Mouse (Mus musculus): Measurements from ENCODE around the gene Sorcs3. TPM values are rescaled to one million over a fixed set of nuclear protein-coding genes. Genes with fewer than 3 reads are reported as not detected.

Gene Sorcs3
- polyA plus RNA-seq, 1 experiment, result not detected

DNA sequence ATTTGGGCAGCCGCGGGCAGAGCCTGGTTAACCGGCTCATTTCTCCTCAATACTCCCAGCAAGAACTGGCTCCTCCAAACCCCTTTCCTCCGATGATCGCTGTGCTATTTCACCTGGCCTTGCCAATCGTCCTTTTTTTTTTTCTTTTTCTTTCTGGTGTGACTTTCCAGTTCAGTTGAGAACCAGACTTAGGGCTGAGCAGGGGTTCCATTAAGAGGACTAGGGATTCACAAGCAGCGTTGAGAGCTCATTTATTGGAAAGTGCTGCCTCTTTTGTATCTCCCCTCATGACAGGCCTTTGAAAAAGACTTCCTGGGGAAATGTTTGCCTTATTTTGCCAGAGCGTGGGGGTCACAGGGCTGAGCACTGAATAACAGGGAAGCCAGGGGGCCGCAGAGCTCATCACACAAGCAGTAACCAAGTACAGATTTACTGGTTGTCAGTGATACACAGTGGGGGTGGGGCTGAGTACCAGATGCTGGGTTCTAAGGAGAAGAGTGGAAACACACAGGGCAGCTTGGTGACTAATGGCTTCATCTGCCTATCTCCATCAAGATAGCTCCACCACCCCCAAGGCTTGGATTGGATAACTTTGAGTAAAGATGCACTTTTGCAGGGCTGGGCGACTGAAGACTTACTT lies 2.0 kb downstream of the Sorcs3 start:
- Histone ChIP-seq H3K79me2 (ENCODE audit: control insufficient read depth, insufficient read depth) (no peaks in the 10 kb centered on the region), H3ac (ENCODE audit: control insufficient read depth, insufficient read length) (no peak overlapping the region), H3K4me3 (no peak overlapping the region), H3K4me2 (ENCODE audit: low read depth) (no peak overlapping the region), H3K36me3 (ENCODE audit: control insufficient read depth, insufficient read depth) (no peaks in the 10 kb centered on the region), H3K27me3 (ENCODE audit: control insufficient read depth, insufficient read depth, insufficient read length) (peaks cover 11% of the 10 kb centered on the region)
- TF ChIP-seq MYOD1 (IDR thresholded peaks at IDR 0.05; ENCODE audit: control insufficient read depth in 1 of 3, insufficient read length in 2 of 3, low read depth in 2 of 3), result no peak
- TF ChIP-seq POLR2AphosphoS2 (IDR thresholded peaks at IDR 0.05; ENCODE audit: insufficient read length, low read depth), result no peak
- TF ChIP-seq CEBPB (IDR thresholded peaks at IDR 0.05; ENCODE audit: insufficient read depth, poor library complexity, severe bottlenecking), result no peak
- no peak for TF ChIP-seq USF1 (IDR thresholded peaks at IDR 0.05; ENCODE audit: low read depth)

GRCm38 (mm10) chr19:48215379-48215778 lies 9.6 kb downstream of the Sorcs3 start:
- Histone ChIP-seq H3K4me2 (ENCODE audit: low read depth) (no peak overlapping the region), H3K27me3 (ENCODE audit: control insufficient read depth, insufficient read depth, insufficient read length) (no peaks in the 10 kb centered on the region), H3ac (ENCODE audit: control insufficient read depth, insufficient read length) (no peak overlapping the region), H3K4me3 (no peak overlapping the region), H3K79me2 (ENCODE audit: control insufficient read depth, insufficient read depth) (no peaks in the 10 kb centered on the region), H3K36me3 (ENCODE audit: control insufficient read depth, insufficient read depth) (no peaks in the 10 kb centered on the region)
- TF ChIP-seq TCF3 (IDR thresholded peaks at IDR 0.05; ENCODE audit: insufficient read length, low read depth) (no peak), MYOG (IDR thresholded peaks at IDR 0.05; ENCODE audit: control insufficient read depth in 1 of 3, insufficient read depth in 1 of 3, insufficient read length in 2 of 3, low read depth in 2 of 3) (no peak), TCF12 (IDR thresholded peaks at IDR 0.05; ENCODE audit: insufficient read depth, poor library complexity, severe bottlenecking) (no peak), CEBPB (IDR thresholded peaks at IDR 0.05; ENCODE audit: insufficient read depth, poor library complexity, severe bottlenecking) (no peak), USF1 (IDR thresholded peaks at IDR 0.05; ENCODE audit: low read depth) (no peak), POLR2A (IDR thresholded peaks at IDR 0.05; ENCODE audit: insufficient read length, low read depth) (no peak), REST (IDR thresholded peaks at IDR 0.05; ENCODE audit: insufficient read depth, insufficient read length) (no peak), POLR2AphosphoS2 (IDR thresholded peaks at IDR 0.05; ENCODE audit: insufficient read length, low read depth) (no peak), SRF (IDR thresholded peaks at IDR 0.05; ENCODE audit: control insufficient read depth, insufficient read length, low read depth) (no peak), MYOD1 (IDR thresholded peaks at IDR 0.05; ENCODE audit: control insufficient read depth in 1 of 3, insufficient read length in 2 of 3, low read depth in 2 of 3) (no peak), MAX (IDR thresholded peaks at IDR 0.05; ENCODE audit: low read depth) (no peak)

DNA sequence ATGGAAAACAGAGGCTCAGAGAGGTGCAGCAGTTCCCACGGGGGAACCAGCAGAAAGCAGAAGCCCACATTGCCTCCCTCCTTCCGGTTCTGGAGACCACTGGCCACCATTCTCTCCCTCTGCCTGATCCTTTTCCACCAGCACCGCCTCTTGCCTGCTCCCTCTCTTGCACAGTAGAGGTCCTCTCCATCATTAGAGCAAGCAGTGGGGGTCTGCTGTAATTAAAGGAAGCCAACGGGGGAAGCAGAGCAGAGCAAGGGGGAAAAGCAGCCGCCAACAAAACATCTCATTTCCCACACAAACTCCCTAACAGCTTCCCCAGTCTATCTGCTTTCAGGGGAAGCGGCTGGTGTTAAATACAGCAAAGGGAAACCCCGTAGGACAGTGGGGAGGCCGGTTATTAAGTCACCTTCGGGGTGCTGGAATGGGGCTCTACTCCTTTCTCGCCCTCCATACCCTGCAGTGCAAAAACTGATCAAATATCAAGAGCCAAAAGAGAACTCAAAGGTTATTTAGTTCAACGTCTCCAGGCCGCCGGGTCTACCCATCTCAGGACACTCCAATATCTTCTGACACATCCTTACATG lies 32.1 kb downstream of the Sorcs3 start:
- no peaks in the 10 kb centered on the region for H3K36me3 ChIP-seq (ENCODE audit: control insufficient read depth, insufficient read depth)
- TF ChIP-seq E2F4 (IDR thresholded peaks at IDR 0.05; ENCODE audit: insufficient read depth), result no peak
- no peak for TF ChIP-seq TCF12 (IDR thresholded peaks at IDR 0.05; ENCODE audit: insufficient read depth, poor library complexity, severe bottlenecking)
- no peak for TF ChIP-seq CEBPB (IDR thresholded peaks at IDR 0.05; ENCODE audit: insufficient read depth, poor library complexity, severe bottlenecking)
- TF ChIP-seq TCF3 (IDR thresholded peaks at IDR 0.05; ENCODE audit: insufficient read length, low read depth), result no peak
- no peak for TF ChIP-seq USF1 (IDR thresholded peaks at IDR 0.05; ENCODE audit: low read depth)
- TF ChIP-seq POLR2AphosphoS2 (IDR thresholded peaks at IDR 0.05; ENCODE audit: insufficient read length, low read depth), result no peak
- no peak for TF ChIP-seq SRF (IDR thresholded peaks at IDR 0.05; ENCODE audit: control insufficient read depth, insufficient read length, low read depth)
- TF ChIP-seq POLR2A (IDR thresholded peaks at IDR 0.05; ENCODE audit: insufficient read length, low read depth), result no peak
- TF ChIP-seq MAX (IDR thresholded peaks at IDR 0.05; ENCODE audit: low read depth), result no peak
- no peak for TF ChIP-seq MYOD1 (IDR thresholded peaks at IDR 0.05; ENCODE audit: control insufficient read depth in 1 of 3, insufficient read length in 2 of 3, low read depth in 2 of 3)
- TF ChIP-seq MYOG (IDR thresholded peaks at IDR 0.05; ENCODE audit: control insufficient read depth in 1 of 3, insufficient read depth in 1 of 3, insufficient read length in 2 of 3, low read depth in 2 of 3), result no peak
- TF ChIP-seq REST (IDR thresholded peaks at IDR 0.05; ENCODE audit: insufficient read depth, insufficient read length), result no peak
- H3K4me3 ChIP-seq, result no peak overlapping the region

DNA sequence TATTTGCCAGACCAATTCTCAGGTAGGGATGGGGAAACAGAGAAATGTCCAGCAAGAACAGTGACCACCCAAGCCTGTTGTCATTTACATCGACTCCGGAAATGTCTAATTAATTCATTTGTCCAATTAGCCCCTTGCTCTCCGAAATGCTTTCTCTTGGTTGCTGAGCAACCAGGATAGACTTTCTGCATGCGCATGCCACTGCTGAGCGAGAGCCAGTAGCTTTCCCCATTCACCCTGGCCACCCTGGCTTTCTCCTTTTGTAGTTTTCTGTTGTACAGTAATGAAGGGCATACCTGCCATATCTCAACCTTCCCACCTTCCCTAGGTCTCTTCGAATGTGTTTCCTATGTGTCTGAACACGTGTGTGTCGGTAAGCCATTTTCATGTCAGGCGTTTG lies 32.6 kb downstream of the Sorcs3 start:
- no peaks in the 10 kb centered on the region for H3K36me3 ChIP-seq (ENCODE audit: control insufficient read depth, insufficient read depth)
- no peaks in the 10 kb centered on the region for H3K79me2 ChIP-seq (ENCODE audit: control insufficient read depth, insufficient read depth)
- no peak overlapping the region for H3K4me2 ChIP-seq (ENCODE audit: low read depth)
- H3K4me3 ChIP-seq, result no peak overlapping the region
- H3ac ChIP-seq (ENCODE audit: control insufficient read depth, insufficient read length), result no peak overlapping the region
- TF ChIP-seq SRF (IDR thresholded peaks at IDR 0.05; ENCODE audit: control insufficient read depth, insufficient read length, low read depth), result no peak
- TF ChIP-seq E2F4 (IDR thresholded peaks at IDR 0.05; ENCODE audit: insufficient read depth), result no peak
- TF ChIP-seq POLR2A (IDR thresholded peaks at IDR 0.05; ENCODE audit: insufficient read length, low read depth), result no peak
- no peak for TF ChIP-seq POLR2AphosphoS2 (IDR thresholded peaks at IDR 0.05; ENCODE audit: insufficient read length, low read depth)
- TF ChIP-seq USF1 (IDR thresholded peaks at IDR 0.05; ENCODE audit: low read depth), result no peak
- TF ChIP-seq MAX (IDR thresholded peaks at IDR 0.05; ENCODE audit: low read depth), result no peak
- TF ChIP-seq MYOD1 (IDR thresholded peaks at IDR 0.05; ENCODE audit: control insufficient read depth in 1 of 3, insufficient read length in 2 of 3, low read depth in 2 of 3), result no peak
- no peak for TF ChIP-seq MYOG (IDR thresholded peaks at IDR 0.05; ENCODE audit: control insufficient read depth in 1 of 3, insufficient read depth in 1 of 3, insufficient read length in 2 of 3, low read depth in 2 of 3)
- TF ChIP-seq TCF12 (IDR thresholded peaks at IDR 0.05; ENCODE audit: insufficient read depth, poor library complexity, severe bottlenecking), result no peak
- TF ChIP-seq REST (IDR thresholded peaks at IDR 0.05; ENCODE audit: insufficient read depth, insufficient read length), result no peak
- TF ChIP-seq TCF3 (IDR thresholded peaks at IDR 0.05; ENCODE audit: insufficient read length, low read depth), result no peak
- TF ChIP-seq CEBPB (IDR thresholded peaks at IDR 0.05; ENCODE audit: insufficient read depth, poor library complexity, severe bottlenecking), result no peak
- no peaks in the 10 kb centered on the region for H3K27me3 ChIP-seq (ENCODE audit: control insufficient read depth, insufficient read depth, insufficient read length)

More for the DNA sequence above, 32.1 kb downstream of the Sorcs3 start:
- no peaks in the 10 kb centered on the region for H3K79me2 ChIP-seq (ENCODE audit: control insufficient read depth, insufficient read depth)
- no peaks in the 10 kb centered on the region for H3K27me3 ChIP-seq (ENCODE audit: control insufficient read depth, insufficient read depth, insufficient read length)
- no peak overlapping the region for H3ac ChIP-seq (ENCODE audit: control insufficient read depth, insufficient read length)
- H3K4me2 ChIP-seq (ENCODE audit: low read depth), result no peak overlapping the region
